Mouse (Mus musculus): Measurements from ENCODE around the gene Dlg2. TPM values are rescaled to one million over a fixed set of nuclear protein-coding genes. Genes with fewer than 3 reads are reported as not detected.

Dlg2 gene
- total RNA-seq, 2 experiments from 2014 or later: 61.2 to 113 TPM

DNA sequence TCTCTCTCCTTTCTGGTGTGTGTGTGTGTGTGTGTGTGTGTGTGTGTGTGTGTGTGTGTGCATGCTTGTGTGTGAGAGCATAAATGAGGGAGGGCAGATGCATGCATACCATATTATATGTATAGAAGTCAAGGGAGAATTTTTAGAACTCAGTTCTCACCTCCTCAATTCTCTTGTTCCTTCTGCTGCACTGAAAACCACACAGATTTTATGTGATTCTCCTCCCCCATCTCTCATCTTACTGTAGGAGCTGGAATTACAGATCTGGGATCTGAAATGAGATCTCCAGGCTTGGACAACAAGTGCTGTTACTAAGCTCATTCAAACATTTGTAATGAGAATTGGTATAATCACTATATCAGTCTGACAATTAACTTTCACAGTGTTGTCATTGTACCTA, 1081.1 kb downstream of the Dlg2 start:
- no peak for DNase-seq (ENCODE audit: low spot score in 2 of 2)

DNA sequence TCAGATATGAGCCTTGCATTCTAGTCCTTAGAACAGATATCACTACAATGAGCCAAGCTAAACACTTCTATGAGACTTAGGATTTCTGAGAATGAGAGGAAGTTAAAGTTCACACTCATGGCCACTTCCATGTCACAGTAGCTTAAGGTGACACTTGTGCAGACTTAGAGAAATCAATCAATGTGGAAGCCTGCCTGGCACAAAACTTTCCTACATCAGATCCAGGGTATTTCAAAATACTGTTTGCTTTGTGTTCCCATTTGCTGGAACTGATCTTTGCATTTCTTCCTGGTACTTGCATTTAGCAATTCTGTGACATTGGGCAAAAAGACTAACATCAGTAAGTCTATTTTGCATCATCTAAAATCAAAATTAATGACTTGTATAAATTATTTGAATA, 1091.0 kb downstream of the Dlg2 start:
- no peak for DNase-seq (ENCODE audit: low spot score in 2 of 2)

DNA sequence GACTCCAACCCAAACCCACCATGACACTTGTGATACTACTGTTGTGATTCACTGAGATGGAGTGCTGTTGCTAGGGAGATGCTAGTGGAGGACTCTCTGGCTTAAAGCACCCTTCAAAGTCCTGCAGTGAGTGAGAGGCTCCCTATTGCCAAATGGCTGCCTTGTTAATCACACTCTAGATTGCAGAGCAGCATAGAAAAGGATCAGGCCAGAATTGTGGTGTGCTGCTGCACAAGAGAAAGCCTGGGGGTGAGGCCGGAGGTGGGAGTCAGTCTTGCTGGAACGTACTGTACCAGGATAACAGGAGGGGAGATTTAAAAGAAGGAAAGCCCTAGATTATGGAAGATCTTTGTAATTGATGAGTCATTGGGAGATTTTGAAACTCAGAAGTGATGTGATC, 1094.5 kb downstream of the Dlg2 start:
- DNase-seq (ENCODE audit: low spot score in 2 of 2): no peak

DNA sequence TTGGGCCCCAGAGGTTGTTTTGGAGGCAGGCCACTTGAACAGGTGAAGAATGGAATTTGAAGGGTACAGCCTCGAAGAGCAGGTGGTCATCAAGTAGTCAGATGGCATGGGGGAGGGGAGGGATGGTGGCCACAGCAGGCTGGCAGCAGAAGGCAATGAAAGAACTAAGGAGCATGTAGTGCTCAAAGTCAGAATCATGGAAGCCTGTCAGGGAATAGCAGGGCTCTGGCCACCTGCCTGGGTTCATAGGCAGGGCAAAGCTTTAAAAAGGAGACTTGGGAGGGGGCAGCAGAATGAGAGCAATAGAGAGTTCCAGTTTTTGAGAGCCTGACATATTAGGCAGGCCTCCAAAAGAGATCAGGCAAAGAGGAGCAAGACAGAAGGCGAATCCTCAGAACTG, 1096.2 kb downstream of the Dlg2 start:
- no peak for DNase-seq (ENCODE audit: low spot score in 2 of 2)

DNA sequence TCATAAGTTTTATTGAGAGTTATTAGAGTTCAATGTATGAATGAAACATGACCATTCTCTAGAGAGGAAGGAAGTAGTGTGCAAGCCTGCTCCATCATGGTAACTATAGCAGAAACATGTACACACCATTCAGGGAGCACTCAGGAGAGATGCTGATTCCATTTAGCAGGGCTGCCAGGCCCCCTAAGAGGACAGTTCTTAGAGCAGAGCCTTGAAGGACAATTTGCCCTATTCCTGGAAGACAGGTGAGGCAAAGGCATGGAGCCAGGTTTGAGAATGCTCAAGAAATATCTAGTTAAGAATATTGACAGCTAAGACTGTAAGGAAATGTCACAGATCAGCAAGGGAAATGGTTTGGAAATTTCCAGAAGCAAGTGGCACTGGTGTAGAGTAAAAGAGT, 1096.8 kb downstream of the Dlg2 start:
- no peak for DNase-seq (ENCODE audit: low spot score in 2 of 2)

DNA sequence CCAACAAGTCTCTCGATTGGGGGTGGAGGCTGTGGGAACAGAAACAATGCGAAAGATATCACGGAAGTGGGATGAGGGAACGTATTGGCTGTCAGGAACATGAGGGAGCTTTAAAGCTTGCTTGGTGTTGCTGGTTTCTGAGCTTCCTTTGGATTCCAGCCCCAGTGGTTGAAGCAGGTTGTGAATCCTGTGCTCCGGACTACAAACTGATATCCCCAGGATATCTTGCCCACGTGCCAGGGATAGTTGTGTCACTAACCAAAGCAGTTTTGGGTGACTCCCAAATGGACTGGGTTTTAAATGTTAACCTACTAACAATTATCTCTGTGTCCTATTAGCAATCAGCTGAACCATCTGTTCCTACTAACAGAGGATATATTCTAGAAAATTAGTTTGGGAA, 1099.7 kb downstream of the Dlg2 start:
- DNase-seq (ENCODE audit: low spot score in 2 of 2): no peak

DNA sequence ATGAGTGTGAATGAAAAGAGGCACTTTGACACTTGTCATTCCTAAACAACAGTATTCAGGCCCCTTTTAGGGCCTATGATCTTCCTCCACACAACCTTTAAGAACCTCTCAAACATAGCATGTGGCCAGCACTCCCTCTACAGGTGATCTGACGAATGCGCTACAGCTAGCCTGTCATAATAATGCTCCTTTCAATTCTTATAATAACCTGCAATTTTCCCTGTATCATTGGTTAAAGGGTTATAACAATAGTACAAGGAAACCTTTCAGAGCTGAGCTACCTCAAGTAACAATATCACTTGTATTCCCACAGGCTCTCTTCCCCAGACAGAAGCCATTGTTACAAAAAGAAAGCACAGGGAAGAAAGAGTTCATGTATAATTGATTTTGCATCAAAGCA, 1105.7 kb downstream of the Dlg2 start:
- no peak for DNase-seq (ENCODE audit: low spot score in 2 of 2)

DNA sequence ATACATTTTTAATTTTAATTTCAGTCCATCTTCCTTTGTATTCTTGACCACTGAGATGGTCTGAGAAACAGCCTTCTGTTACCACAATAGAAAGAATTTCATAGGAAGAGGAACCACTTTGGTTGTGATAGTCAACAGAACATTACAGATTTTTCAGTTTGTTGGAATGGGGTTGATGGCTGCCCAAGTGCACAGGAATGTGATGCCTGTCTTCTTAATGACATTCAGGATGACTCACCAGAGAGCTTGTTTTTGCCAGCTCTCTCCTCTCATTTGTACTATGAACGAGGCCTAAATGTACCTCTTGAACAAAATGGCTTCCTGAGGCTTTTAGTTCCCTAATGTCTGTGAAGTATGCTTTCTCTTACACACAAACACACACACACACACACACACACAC, 1107.1 kb downstream of the Dlg2 start:
- DNase-seq (ENCODE audit: low spot score in 2 of 2): no peak

DNA sequence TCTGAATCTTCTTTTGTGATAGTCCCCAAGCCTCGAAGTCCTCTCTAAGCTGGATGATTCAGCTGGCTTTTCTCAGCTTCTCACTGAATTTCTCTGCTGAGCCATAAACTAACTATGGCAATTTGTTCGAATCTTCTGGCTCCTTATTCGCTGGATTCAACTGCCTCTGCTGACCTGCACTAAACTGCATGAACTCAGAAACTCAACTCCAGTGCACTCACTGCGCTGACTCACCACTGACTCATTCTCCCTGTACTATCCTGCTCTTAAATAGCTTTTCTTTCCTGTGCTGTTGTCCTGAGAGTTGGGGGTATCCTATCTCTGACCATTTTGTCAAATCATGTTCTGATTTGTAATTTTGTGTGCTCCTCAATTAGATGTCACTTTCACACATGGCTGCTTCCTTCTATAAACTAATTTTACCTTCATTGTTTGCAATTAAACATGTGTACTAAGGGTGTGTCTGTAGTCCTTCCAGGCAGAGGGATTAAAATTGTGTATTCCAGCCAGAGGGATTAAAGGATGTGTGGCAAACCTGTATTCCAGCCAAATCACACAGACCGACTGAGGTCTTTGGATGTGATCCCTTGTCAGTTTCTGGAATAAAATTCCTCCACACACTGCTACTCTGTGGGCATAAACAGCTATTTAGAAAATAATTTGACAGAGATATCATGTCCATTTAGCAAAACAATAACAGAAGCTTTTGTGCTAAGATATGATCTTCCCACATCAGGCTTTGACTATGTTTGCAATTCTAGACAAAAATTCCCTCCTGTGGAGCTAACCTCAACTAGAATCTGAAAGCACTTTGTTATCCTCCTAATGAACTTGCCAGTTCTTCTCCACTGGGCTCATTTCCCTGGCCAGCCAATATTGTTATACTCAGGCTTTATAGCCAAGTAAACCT, 1115.0 kb downstream of the Dlg2 start:
- peak; percentile 26 to 29 for DNase-seq (ENCODE audit: low spot score in 2 of 2)

DNA sequence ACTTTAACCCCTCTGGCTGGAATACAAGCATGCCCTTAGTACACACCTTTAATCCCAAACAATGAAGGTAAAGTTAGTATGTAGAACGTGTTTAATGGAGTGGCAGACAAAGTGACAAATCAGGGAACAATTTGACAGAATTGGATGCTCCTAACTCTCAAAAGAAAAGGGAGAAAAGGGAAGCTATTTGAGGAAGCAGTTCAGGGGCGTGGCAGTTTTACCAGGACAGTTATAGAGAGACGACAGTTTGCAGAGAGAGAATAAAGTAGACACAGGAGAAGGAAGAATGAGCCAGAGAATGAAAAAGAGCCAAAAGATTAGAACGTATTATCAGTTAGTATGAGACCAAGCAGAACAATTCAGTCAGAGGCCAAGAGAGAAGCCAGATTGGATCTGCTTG, 1122.1 kb downstream of the Dlg2 start:
- DNase-seq (ENCODE audit: low spot score in 2 of 2): no peak

DNA sequence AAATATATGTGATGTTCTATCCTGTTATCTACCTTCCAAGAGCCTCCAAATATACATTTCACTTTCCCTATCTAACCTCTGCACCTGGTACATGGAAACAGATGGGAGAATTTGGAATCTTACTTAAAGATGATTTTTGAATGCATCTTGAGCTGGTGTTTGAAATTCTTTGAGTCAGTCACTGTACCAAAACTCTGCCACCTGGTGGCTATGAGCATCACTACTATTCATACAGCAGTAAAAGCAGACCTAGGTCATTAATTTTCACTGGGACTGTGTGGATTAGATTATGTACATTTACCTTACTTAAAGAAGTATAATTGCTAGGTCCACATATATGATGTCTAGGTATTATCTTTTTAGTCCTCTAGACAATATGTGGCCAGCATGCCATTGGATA, 1124.8 kb downstream of the Dlg2 start:
- no peak for DNase-seq (ENCODE audit: low spot score in 2 of 2)

DNA sequence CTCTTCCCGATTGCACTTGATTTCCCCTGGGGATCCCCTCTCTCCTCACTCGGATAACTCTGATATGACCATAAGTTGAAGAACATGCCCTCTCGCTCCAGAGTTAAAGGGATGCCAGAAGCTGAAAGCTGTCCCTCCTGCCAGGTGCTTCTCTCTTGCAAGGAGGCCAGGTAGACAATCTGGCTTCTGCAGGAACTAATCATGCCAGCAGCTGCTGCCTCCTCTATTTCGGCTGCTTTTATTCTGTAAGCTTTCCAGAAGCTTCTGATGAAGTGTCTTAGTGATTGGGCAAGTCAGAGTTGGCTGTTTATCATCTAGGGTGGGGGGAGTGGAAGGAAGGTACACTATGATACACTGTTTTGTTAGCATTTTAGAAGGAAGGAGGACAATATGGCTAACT, 1127.1 kb downstream of the Dlg2 start:
- DNase-seq (ENCODE audit: low spot score in 2 of 2): no peak

DNA sequence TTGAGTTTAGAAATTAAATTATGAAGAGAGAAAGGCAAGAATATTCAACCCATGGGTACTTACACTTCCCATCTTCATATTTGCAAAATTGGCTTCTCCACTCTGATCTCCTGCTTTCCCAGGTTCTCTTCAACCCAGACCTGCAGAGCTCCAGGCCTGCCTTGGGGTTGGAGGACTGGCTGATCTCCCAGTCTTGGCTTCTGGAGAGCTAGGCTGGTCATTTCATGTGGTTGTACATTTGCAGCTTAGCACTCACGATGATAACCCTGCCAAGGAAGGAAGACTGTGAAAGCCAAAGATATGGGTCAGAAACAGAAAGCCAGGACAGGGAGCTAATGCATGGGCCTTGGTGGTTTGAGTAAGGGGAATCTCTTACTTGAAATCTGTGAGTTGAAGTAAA, 1176.6 kb downstream of the Dlg2 start:
- no peak for DNase-seq (ENCODE audit: low spot score in 2 of 2)

DNA sequence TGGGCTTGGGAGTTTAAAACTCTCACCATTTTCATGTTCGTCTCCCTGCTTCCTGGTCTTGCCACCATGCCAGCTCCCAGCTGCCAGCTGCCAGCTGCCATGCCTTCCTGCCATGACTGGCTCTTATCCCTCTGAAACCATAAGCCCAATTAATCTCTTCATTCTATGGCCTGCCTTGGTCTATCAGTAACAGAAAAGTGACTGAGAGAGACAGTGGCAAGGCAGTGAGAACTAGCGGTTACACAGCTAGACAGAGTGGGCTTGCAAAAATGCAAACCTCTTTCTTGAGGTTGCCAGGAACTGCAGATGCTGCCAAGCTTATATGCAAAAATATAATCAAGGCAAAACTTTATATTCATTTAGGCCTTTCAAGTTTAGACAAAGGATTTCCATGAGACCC, 1183.0 kb downstream of the Dlg2 start:
- no peak for DNase-seq (ENCODE audit: low spot score in 2 of 2)

DNA sequence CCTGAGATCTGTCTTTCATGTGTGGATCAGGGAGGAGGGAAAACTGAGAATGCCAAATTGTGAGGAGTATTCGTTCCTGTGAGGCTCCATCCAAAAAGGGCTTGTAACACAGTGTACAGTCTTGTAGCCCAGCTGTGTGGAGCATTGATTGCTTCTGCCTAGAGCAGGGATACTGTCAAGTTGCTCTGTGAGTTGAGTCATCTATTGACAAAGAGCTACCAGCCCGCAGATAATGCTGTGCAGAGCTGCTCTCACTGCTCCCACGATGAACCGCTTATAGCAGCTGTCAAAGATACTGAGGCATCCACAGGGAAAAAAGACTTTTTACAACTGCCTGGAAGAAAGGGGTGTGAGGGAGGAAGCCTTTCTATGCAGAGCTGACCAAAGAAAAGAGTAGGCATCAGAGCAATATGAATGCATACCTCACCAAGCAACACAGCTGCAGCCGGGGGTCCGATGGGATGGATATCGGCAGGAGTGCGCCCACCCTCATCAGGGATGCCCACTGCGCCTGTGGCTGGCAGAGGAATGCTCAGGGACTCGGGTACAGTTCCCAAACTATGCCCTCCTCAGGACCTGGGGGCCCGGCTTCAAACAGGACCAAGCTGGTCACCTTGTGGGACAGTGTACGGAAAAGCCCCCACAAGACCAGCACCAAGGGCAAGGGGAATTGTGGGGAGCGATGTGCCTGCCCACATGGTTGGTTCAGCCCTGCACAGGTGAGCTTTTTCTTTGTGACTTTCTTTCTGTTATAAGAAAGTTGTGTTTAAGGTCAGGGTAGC, 1196.0 kb downstream of the Dlg2 start:
- DNase-seq (ENCODE audit: low spot score in 2 of 2): peak; percentile 38 to 63

DNA sequence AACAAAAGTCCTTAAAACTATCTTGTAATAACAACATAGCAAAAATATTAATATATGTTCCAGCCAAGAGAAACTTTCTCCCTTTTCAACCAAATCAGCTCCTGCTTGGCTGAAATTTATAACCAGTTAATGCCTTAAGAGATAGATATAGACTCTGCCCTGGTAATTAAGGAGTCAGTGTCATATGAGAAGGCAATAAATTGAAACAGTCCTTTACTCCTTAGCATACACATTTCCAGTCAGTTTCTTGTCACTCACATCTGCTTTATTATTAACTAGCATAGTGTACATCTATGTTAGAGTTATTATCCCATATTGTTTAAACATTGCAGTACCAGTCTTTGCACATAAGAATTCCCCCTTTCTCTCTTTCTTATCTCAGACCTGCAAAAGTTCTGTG, 1197.9 kb downstream of the Dlg2 start:
- no peak for DNase-seq (ENCODE audit: low spot score in 2 of 2)

DNA sequence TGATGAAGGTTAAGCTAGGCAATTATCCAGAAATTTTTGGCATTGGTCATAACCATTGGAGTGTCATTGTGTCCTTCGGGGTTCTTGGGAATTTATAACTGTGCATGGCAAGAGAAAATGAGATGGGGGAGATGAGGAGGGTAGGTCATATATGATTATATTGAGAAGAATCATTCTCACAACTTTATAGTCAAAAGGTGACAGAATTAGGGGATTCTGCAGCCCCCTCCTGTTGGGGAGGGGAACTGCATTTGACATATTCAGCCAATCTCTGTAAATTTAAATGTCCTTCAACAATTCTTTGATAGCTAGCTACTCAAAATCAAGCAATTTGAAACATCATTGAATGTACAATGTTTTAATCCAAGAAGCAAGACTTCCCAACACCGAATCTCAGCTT, 1201.5 kb downstream of the Dlg2 start:
- no peak for DNase-seq (ENCODE audit: low spot score in 2 of 2)

DNA sequence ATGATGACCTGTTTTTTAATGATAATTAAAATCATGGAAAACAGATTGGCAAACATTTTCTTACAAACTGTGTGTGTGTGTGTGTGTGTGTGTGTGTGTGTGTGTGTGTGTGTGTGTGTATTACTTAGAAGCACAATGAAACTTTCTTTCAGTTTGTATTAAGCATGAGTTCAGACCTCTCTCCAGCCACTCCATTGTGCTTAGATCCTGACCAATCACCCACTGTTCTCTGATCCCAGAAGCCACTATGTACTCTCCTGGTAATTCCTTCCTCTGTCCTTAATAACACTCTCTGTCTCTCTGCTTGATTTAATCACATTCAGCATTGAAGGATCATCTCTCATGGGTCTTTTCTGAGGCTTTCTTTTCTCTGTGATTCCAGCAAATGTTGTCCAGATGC, 1211.5 kb downstream of the Dlg2 start:
- no peak for DNase-seq (ENCODE audit: low spot score in 2 of 2)

DNA sequence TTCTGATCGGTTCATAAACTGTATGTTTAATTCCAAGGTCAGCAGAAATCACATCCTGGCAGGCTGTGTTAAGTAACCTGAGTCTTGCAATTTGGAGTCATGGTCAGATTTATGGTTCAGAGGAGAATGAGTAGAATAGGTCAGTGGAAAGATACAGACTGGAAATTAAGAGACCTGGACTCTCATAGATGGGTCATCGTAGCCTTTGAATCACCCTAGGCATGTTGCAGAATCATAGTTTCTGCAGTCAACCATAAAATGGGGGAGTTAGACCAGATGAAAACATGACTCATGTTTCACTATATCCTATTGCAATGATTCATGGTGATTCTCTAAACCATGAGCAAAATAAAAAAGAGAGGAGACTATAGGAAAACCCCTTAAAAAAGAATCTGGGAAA, 1213.4 kb downstream of the Dlg2 start:
- no peak for DNase-seq (ENCODE audit: low spot score in 2 of 2)

DNA sequence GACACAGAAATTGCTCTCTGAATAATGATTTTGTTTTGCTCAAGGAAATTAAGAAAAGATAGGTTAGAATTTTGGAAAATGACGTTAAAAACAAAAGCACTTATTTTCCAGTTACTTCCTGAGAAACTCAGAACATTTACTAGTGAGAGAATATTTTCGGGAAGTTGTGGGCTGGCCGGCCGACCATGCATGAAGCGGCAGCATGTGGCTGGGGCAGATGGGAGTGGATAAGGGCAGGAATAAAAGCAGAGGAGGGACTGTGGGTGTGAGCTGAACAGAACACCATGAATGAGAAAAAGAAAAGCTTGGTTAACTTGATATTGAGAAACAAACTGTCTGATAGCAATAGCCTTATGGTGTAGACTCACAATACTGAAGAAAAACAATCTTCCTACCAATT, 1233.4 kb downstream of the Dlg2 start:
- DNase-seq (ENCODE audit: low spot score in 2 of 2): no peak

DNA sequence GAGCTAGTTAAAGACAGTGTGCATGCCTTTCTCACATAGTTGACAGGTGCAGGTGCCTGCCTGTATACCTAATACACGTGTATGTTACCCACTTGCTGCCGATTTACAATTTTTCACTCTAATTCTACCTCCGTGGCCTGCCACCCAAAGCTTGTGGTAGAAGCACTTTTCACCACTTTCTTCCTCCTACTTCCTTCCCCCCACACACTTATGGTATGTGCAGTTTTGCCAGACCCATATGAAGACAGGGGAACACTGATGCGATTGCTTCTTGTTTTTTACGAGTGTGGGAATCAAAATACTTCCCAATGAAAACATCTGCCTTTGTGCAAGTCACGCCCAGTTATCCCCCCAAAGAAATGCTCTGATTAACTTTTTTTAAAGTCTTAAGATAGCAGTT, 1234.7 kb downstream of the Dlg2 start:
- no peak for DNase-seq (ENCODE audit: low spot score in 2 of 2)

DNA sequence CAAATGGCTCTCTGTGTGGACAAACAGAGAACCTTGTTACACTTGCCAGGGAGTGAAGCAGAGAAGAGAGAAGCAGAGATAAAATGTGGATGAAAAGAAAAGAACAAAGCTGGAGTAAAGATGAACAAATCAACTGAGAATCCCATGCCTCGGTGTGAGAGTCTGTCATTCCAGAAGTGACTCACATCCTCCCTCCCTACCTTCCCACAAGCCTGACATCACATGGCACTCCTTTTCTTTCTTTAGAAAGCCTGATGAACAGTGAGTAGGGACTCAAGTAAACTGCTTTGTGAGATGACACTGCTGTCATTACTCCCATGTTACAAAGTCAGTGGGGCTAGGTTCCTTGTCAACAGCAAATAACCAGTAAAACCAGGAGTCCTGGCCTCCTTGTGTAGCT, 1239.3 kb downstream of the Dlg2 start:
- DNase-seq (ENCODE audit: low spot score in 2 of 2): no peak

DNA sequence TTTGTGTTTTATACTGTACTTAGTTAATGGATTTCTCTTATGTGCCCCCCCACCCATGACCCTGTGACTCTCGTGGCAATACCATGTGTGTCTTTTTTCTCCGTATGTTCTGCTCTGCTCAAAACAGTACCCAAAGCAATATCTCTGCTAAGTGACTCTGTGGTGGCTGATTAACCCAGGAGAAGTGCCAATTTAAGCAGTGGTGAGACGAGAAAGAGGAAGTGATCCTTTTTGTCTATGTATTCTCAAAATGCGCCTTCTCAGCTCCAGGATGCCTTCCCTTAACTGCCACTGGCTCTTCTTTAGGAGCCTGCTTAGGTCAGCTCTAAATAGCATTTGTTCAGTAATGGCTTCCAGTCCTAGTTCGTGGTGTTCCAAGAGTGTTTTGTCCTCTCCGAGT, 1240.2 kb downstream of the Dlg2 start:
- DNase-seq (ENCODE audit: low spot score in 2 of 2): no peak

All from adrenal gland, adult 18-20 months (tissue).